Mouse (Mus musculus) kidney, adult 2 months (tissue): ENCODE data around the gene Slc44a1.

Experiments
- CTCF ChIP-seq: fragments of 200-500 bp; conservative IDR thresholded peaks from 2 replicates; pipeline ENCODE4 v1.5.1; 2011; ENCODE audit warnings: low read depth, mild to moderate bottlenecking, control low read depth, low read length, moderate library complexity, mixed read lengths; ENCODE audit not compliant: insufficient read depth, insufficient read length
- POLR2A ChIP-seq: fragments of 200-500 bp; IDR thresholded peaks from one replicate; pipeline ENCODE4 v1.6.1; 2011; ENCODE audit warnings: low read depth, low read length, control low read depth

GRCm38 (mm10) chr4:53422799-53423198, 17.4 kb upstream of the Slc44a1 start:
- TF ChIP-seq CTCF (0 out of 2 replicates have a peak, but pooled peaks have one; percentile 24), POLR2A (no peak)
